Mouse (Mus musculus) bone marrow macrophage, adult 2 months (primary cell): ENCODE results near the gene Rab40c.

Experiments
- CTCF ChIP-seq: IDR thresholded peaks from 2 replicates; pipeline ENCODE4 v1.5.1; 2012; ENCODE audit warnings: low read depth, mild to moderate bottlenecking, low read length, moderate library complexity
- POLR2A ChIP-seq: IDR thresholded peaks from 2 replicates; pipeline ENCODE4 v1.6.1; 2012; ENCODE audit warnings: mild to moderate bottlenecking, low read depth, low read length, borderline replicate concordance

DNA sequence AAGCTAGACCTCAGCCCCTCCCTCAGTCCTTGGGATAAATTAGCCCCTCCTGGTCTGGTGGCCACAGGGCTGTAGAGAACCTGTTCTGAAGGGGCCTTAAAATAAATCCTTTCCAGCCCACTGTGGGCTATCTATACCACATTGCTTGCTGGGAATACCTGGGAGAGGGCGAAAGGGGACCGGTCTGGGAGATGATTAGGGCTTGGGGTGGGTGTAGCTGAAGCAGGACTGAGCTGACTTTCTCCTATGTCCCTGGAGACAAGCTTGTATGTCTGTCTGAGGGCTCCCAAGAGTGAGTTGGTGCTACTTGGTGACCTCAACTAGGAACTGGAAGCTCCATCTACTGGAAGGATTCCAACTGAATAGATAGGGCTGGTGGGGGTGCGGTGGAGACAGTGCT, 42.5 kb downstream of the Rab40c start:
- no peak for TF ChIP-seq CTCF
- no peak for TF ChIP-seq POLR2A
